Mouse (Mus musculus): ENCODE measurements at regions not wholly inside any gene's neighbourhood (a gene's known extent, or its start where the extent isn't known, plus 50 kb on each side); places are given as distances from the start of the nearest gene placed in this dataset.

- no peak for DNase-seq (ENCODE audit: extremely low read depth)
- Histone ChIP-seq H3K36me3 (replicated peaks in 1 of 2; ENCODE audit: control insufficient read depth in 1 of 2, insufficient read depth in 1 of 2, low read length in 1 of 2) (no peaks in the 10 kb centered on the region), H3K27me3 (replicated peaks) (no peaks in the 10 kb centered on the region), H3K9me3 (replicated peaks; ENCODE audit: low read length) (no peaks in the 10 kb centered on the region), H3K4me3 (replicated peaks in 1 of 3; ENCODE audit: low read depth in 2 of 3, low read length in 2 of 3, poor library complexity in 1 of 3) (no peak overlapping the region), H3K79me2 (replicated peaks; ENCODE audit: control insufficient read depth, extremely low read depth, insufficient read depth, poor library complexity, severe bottlenecking) (no peaks in the 10 kb centered on the region), H3K4me1 (ENCODE audit: control insufficient read depth in 1 of 2, insufficient read depth in 2 of 2) (no peaks in the 10 kb centered on the region), H3K9ac (ENCODE audit: insufficient read depth, low read depth) (no peak overlapping the region), H3K4me2 (ENCODE audit: insufficient read depth, low read depth, poor library complexity, severe bottlenecking) (no peak overlapping the region), H3K27ac (ENCODE audit: insufficient read depth, low read depth) (no peak overlapping the region)
- no peak for TF ChIP-seq NELFE (IDR thresholded peaks at IDR 0.05; ENCODE audit: low read depth, low read length)
- TF ChIP-seq ZMIZ1 (IDR thresholded peaks at IDR 0.05; ENCODE audit: low read depth, low read length): no peak
- no peak for TF ChIP-seq EP300 (IDR thresholded peaks at IDR 0.05; ENCODE audit: low read length)
- no peak for TF ChIP-seq SMC3 (IDR thresholded peaks at IDR 0.05; ENCODE audit: low read depth, low read length)
- TF ChIP-seq KAT2A (IDR thresholded peaks at IDR 0.05; ENCODE audit: insufficient replicate concordance, low read length): no peak
- no peak for TF ChIP-seq RCOR1 (conservative IDR thresholded peaks at IDR 0.05; ENCODE audit: low read depth, low read length)
- in situ Hi-C loops (cut with MboI; ENCODE audit: low pct_ligation_motif_present, low pct_unique_long_range_greater_than_20kb, low sequenced_read_pairs): no loop called here
- dilution Hi-C loops (cut with MboI; ENCODE audit: extremely low pct_ligation_motif_present, extremely low pct_unique_long_range_greater_than_20kb, low sequenced_read_pairs): no loop called here
Measured at GRCm38 (mm10) chr15:43735697-43736096, 3601.5 kb downstream of the 9330182O14Rik start.

DNA sequence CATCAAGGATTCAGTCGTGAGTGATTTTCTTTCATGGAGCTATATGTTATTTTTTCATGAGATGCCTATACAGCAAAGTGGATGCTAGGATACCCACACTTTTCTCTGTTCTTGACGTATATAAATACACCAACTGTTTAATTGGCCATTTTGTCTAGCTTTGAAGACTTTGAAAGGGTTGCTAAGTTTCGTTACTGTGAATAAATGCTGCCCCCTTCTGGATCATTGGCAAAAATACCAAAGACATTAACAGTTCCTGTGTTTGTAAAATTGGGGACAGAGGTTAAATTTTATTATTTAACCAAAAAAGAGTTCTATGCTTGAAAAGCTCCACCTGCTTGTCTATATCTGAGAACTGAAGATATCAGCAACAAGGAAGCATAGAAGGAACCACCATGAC lies 3624.1 kb downstream of the 9330182O14Rik start:
- Histone ChIP-seq H3K4me2 (ENCODE audit: insufficient read depth, low read depth, poor library complexity, severe bottlenecking) (no peak overlapping the region), H3K4me3 (replicated peaks in 1 of 3; ENCODE audit: low read depth in 2 of 3, low read length in 2 of 3, poor library complexity in 1 of 3) (no peak overlapping the region), H3K36me3 (replicated peaks in 1 of 2; ENCODE audit: control insufficient read depth in 1 of 2, insufficient read depth in 1 of 2, low read length in 1 of 2) (no peaks in the 10 kb centered on the region), H3K4me1 (ENCODE audit: control insufficient read depth in 1 of 2, insufficient read depth in 2 of 2) (no peaks in the 10 kb centered on the region), H3K9me3 (replicated peaks; ENCODE audit: low read length) (no peaks in the 10 kb centered on the region), H3K27ac (ENCODE audit: insufficient read depth, low read depth) (no peak overlapping the region), H3K9ac (ENCODE audit: insufficient read depth, low read depth) (no peak overlapping the region), H3K79me2 (replicated peaks; ENCODE audit: control insufficient read depth, extremely low read depth, insufficient read depth, poor library complexity, severe bottlenecking) (no peaks in the 10 kb centered on the region), H3K27me3 (replicated peaks) (no peaks in the 10 kb centered on the region)
- in situ Hi-C loops (cut with MboI; ENCODE audit: low pct_ligation_motif_present, low pct_unique_long_range_greater_than_20kb, low sequenced_read_pairs): loop anchor here (25.0 kb wide), 2 partner anchors 221 to 796 kb away; no protein-coding TSS in a partner anchor
- dilution Hi-C loops (cut with MboI; ENCODE audit: extremely low pct_ligation_motif_present, extremely low pct_unique_long_range_greater_than_20kb, low sequenced_read_pairs): no loop called here
- peak; percentile 60 for DNase-seq (ENCODE audit: extremely low read depth)
- TF ChIP-seq RAD21 (IDR thresholded peaks at IDR 0.05; ENCODE audit: low read depth, low read length): peak; percentile 83
- no peak for TF ChIP-seq MAZ (IDR thresholded peaks at IDR 0.05; ENCODE audit: low read depth, low read length)
- no peak for TF ChIP-seq ETS1 (conservative IDR thresholded peaks at IDR 0.05; ENCODE audit: low read depth, low read length)
- TF ChIP-seq TCF12 (IDR thresholded peaks at IDR 0.05; ENCODE audit: low read depth, low read length): no peak
- no peak for TF ChIP-seq RCOR1 (conservative IDR thresholded peaks at IDR 0.05; ENCODE audit: low read depth, low read length)
- TF ChIP-seq MYC (IDR thresholded peaks at IDR 0.05; ENCODE audit: low read depth, low read length): no peak
- TF ChIP-seq SMC3 (IDR thresholded peaks at IDR 0.05; ENCODE audit: low read depth, low read length): peak; percentile 57
- peak; percentile 39 to 66; a peak in 3 of 4 replicates for TF ChIP-seq CTCF (conservative IDR thresholded peaks at IDR 0.05 in 1 of 2, IDR thresholded peaks at IDR 0.05 in 1 of 2; ENCODE audit: low read depth in 2 of 2, low read length in 2 of 2)
- TF ChIP-seq MAX (IDR thresholded peaks at IDR 0.05; ENCODE audit: low read length): no peak

- dilution Hi-C loops (cut with MboI; ENCODE audit: extremely low pct_ligation_motif_present, extremely low pct_unique_long_range_greater_than_20kb, low sequenced_read_pairs): no loop called here
- Histone ChIP-seq H3K27me3 (replicated peaks) (no peaks in the 10 kb centered on the region), H3K36me3 (replicated peaks in 1 of 2; ENCODE audit: control insufficient read depth in 1 of 2, insufficient read depth in 1 of 2, low read length in 1 of 2) (no peaks in the 10 kb centered on the region), H3K4me1 (ENCODE audit: control insufficient read depth in 1 of 2, insufficient read depth in 2 of 2) (peaks cover 0 to 4% of the 10 kb centered on the region in 2 experiments; a peak in 1 of 4 replicates), H3K9ac (ENCODE audit: insufficient read depth, low read depth) (no peak overlapping the region), H3K79me2 (replicated peaks; ENCODE audit: control insufficient read depth, extremely low read depth, insufficient read depth, poor library complexity, severe bottlenecking) (no peaks in the 10 kb centered on the region), H3K27ac (ENCODE audit: insufficient read depth, low read depth) (no peak overlapping the region), H3K4me3 (replicated peaks in 1 of 3; ENCODE audit: low read depth in 2 of 3, low read length in 2 of 3, poor library complexity in 1 of 3) (no peak overlapping the region), H3K4me2 (ENCODE audit: insufficient read depth, low read depth, poor library complexity, severe bottlenecking) (no peak overlapping the region), H3K9me3 (replicated peaks; ENCODE audit: low read length) (no peaks in the 10 kb centered on the region)
- no peak for TF ChIP-seq JUND (conservative IDR thresholded peaks at IDR 0.05; ENCODE audit: low read depth, low read length)
- no peak for TF ChIP-seq BHLHE40 (IDR thresholded peaks at IDR 0.05; ENCODE audit: low read depth, low read length)
- TF ChIP-seq NELFE (IDR thresholded peaks at IDR 0.05; ENCODE audit: low read depth, low read length): no peak
- TF ChIP-seq TCF12 (IDR thresholded peaks at IDR 0.05; ENCODE audit: low read depth, low read length): no peak
- TF ChIP-seq JUN (IDR thresholded peaks at IDR 0.05; ENCODE audit: insufficient read depth, low read depth, low read length): no peak
- TF ChIP-seq RAD21 (IDR thresholded peaks at IDR 0.05; ENCODE audit: low read depth, low read length): no peak
- TF ChIP-seq UBTF (IDR thresholded peaks at IDR 0.05; ENCODE audit: low read depth, low read length): no peak
- TF ChIP-seq ZKSCAN1 (IDR thresholded peaks at IDR 0.05; ENCODE audit: borderline replicate concordance, low read depth, low read length): no peak
- no peak for TF ChIP-seq E2F4 (IDR thresholded peaks at IDR 0.05; ENCODE audit: insufficient replicate concordance, low read depth, low read length)
- TF ChIP-seq MYC (IDR thresholded peaks at IDR 0.05; ENCODE audit: low read depth, low read length): no peak
- DNase-seq (ENCODE audit: extremely low read depth): no peak
- in situ Hi-C loops (cut with MboI; ENCODE audit: low pct_ligation_motif_present, low pct_unique_long_range_greater_than_20kb, low sequenced_read_pairs): loop anchor here (25.0 kb wide), 2 partner anchors 227 to 802 kb away; no protein-coding TSS in a partner anchor
Measured at GRCm38 (mm10) chr15:43764606-43765005, 3630.4 kb downstream of the 9330182O14Rik start.

Measured in CH12.LX (cell line).